ENCODE assay signal across 8 mouse cellular contexts in the genomic region with DNA sequence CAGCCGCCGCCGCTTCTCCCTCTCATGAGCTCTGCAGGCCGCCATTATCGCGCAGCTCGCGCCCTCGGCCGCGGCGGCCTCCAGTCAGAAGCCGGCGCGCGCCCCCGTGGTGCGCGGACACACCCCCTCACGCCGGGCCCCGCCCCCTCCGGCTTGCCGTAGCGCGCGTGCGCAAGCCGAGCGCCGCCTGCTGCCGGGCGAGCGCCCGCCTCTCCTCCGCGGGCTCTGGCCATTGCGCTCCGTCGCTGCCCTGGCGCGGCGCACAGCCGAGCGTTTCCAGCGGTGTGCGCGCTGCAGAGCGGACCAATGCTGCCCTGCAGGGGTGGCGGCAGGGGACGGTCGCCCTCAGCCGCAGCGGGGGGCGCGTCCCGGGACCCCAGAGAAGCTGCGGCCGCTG. TPM values are rescaled to one million over a fixed set of nuclear protein-coding genes. Genes with fewer than 3 reads are reported as not detected.
DNase-seq lines count a peak whose midpoint lies in the region; ATAC-seq and TF ChIP-seq lines count a peak whose summit lies in the region.

No protein-coding gene starts in this region.

- H3K4me3 ChIP-seq in embryonic facial prominence, embryonic 12.5 days: peak overlapping the region; percentile 73
- peak overlapping the region; percentile 99 for H3K4me3 ChIP-seq in limb, embryonic 11.5 days (ENCODE audit: low read depth, low read length)
- H3K4me3 ChIP-seq in midbrain, embryonic 13.5 days (replicated peaks): peak overlapping the region; percentile 93
- peak overlapping the region; percentile 91 for H3K4me3 ChIP-seq in small intestine, adult 2 months (ENCODE audit: low read depth, low read length)

- peak; percentile 86; the same call in 1 of the 2 replicates for TF ChIP-seq POLR2A in small intestine, adult 2 months (IDR thresholded peaks at IDR 0.05; ENCODE audit: low read depth, low read length)

- peak; percentile 96 for ATAC-seq in embryonic facial prominence, embryonic 12.5 days (ENCODE audit: insufficient number of reproducible peaks, insufficient read depth, low FRiP score, low TSS enrichment)
- peak; percentile 91 for ATAC-seq in limb, embryonic 11.5 days (ENCODE audit: insufficient number of reproducible peaks, low FRiP score, low TSS enrichment, low read depth)
- peak; percentile 97 for ATAC-seq in midbrain, embryonic 13.5 days

- no peaks in the 10 kb centered on the region for H3K9me3 ChIP-seq in embryonic facial prominence, embryonic 12.5 days
- H3K9me3 ChIP-seq in limb, embryonic 11.5 days (ENCODE audit: control insufficient read depth, low read length): no peaks in the 10 kb centered on the region
- H3K9me3 ChIP-seq in midbrain, embryonic 13.5 days: no peaks in the 10 kb centered on the region

- H3K9ac ChIP-seq in embryonic facial prominence, embryonic 12.5 days: peak overlapping the region; percentile 93
- peak overlapping the region; percentile 99 for H3K9ac ChIP-seq in limb, embryonic 11.5 days (ENCODE audit: low read length)
- H3K9ac ChIP-seq in midbrain, embryonic 13.5 days (replicated peaks): peak overlapping the region; percentile 100

- no peaks in the 10 kb centered on the region for H3K27me3 ChIP-seq in embryonic facial prominence, embryonic 12.5 days
- H3K27me3 ChIP-seq in limb, embryonic 11.5 days (ENCODE audit: control insufficient read depth, insufficient read depth, low read length): no peaks in the 10 kb centered on the region
- H3K27me3 ChIP-seq in midbrain, embryonic 13.5 days: no peaks in the 10 kb centered on the region
- no peaks in the 10 kb centered on the region for H3K27me3 ChIP-seq in small intestine, adult 2 months (ENCODE audit: control insufficient read depth, insufficient read depth, low read length)

- H3K27ac ChIP-seq in embryonic facial prominence, embryonic 12.5 days: peak overlapping the region; percentile 100
- H3K27ac ChIP-seq in limb, embryonic 11.5 days (replicated peaks; ENCODE audit: low read depth, low read length): peak overlapping the region; percentile 98
- peak overlapping the region; percentile 100 for H3K27ac ChIP-seq in midbrain, embryonic 13.5 days
- peak overlapping the region; percentile 95 for H3K27ac ChIP-seq in small intestine, adult 2 months (ENCODE audit: insufficient read depth, low read depth, low read length)

- H3K36me3 ChIP-seq in embryonic facial prominence, embryonic 12.5 days: peaks cover 15% of the 10 kb centered on the region
- H3K36me3 ChIP-seq in limb, embryonic 11.5 days (ENCODE audit: control insufficient read depth, insufficient read depth, low read length): no peaks in the 10 kb centered on the region; the same call in 1 of the 2 replicates
- H3K36me3 ChIP-seq in midbrain, embryonic 13.5 days: peaks cover 20% of the 10 kb centered on the region
- H3K36me3 ChIP-seq in small intestine, adult 2 months (ENCODE audit: control insufficient read depth, insufficient read depth, low read length): peaks cover 13% of the 10 kb centered on the region

- peak overlapping the region; percentile 94 for H3K4me2 ChIP-seq in embryonic facial prominence, embryonic 12.5 days (replicated peaks)
- H3K4me2 ChIP-seq in limb, embryonic 11.5 days (ENCODE audit: low read depth, severe bottlenecking): peak overlapping the region; percentile 95
- peak overlapping the region; percentile 96 for H3K4me2 ChIP-seq in midbrain, embryonic 13.5 days (replicated peaks)

- WGBS in embryonic facial prominence, embryonic 12.5 days: under 1% methylated on average over 58 of the region's 59 CpGs
- under 1% methylated on average over 57 of the region's 59 CpGs for WGBS in limb, embryonic 11.5 days
- WGBS in midbrain, embryonic 13.5 days: under 1% methylated on average over 57 of the region's 59 CpGs
- WGBS in small intestine, adult 2 months: under 1% methylated on average over 54 of the region's 59 CpGs

- peak; percentile 71 for DNase-seq in 3T3-L1 (ENCODE audit: low read depth, low spot score)
- peak; percentile 98 for DNase-seq in adrenal gland, postnatal 36 days
- peak; percentile 96 to 98 for DNase-seq in heart, adult 18-20 months
- DNase-seq in kidney, adult 18-20 months: peak; percentile 96
- peak; percentile 97 for DNase-seq in limb, embryonic 11.5 days (ENCODE audit: low spot score)

- H3K4me1 ChIP-seq in embryonic facial prominence, embryonic 12.5 days: peaks cover 14% of the 10 kb centered on the region
- H3K4me1 ChIP-seq in limb, embryonic 11.5 days (ENCODE audit: control insufficient read depth, insufficient read depth, low read length): peaks cover 11% of the 10 kb centered on the region
- H3K4me1 ChIP-seq in midbrain, embryonic 13.5 days (replicated peaks): peaks cover 28% of the 10 kb centered on the region
- peaks cover 6% of the 10 kb centered on the region; the same call in 1 of the 2 replicates for H3K4me1 ChIP-seq in small intestine, adult 2 months (ENCODE audit: control insufficient read depth, insufficient read depth, insufficient read length, low read length)

- peak; percentile 6; the same call in 1 of the 2 replicates for TF ChIP-seq CTCF in small intestine, adult 2 months (IDR thresholded peaks at IDR 0.05; ENCODE audit: extremely low read depth, insufficient read length, insufficient replicate concordance, low read depth, low read length)

RNA-seq across cellular contexts. Expression of a gene that starts 0.5 kb away (rescaled TPM):
- total RNA-seq in adrenal gland, postnatal 36 days (2021): 10 to 100 TPM; 18.2 to 19.0 TPM
- polyA plus RNA-seq in embryonic facial prominence, embryonic 12.5 days (2016; fragmentation: Nextera tagmentation; extraction: Ambion mirVana): 22.6 and 24.8 TPM in 2 replicates
- total RNA-seq in heart, adult 18-20 months (2021): 1 to 10 TPM; 4.8 to 8.0 TPM
- 20.6 and 21.0 TPM in 2 replicates for polyA plus RNA-seq in limb, embryonic 11.5 days (2014; fragmentation: Nextera tagmentation; extraction: Ambion mirVana)
- polyA plus RNA-seq in midbrain, embryonic 13.5 days (2015; fragmentation: Nextera tagmentation; extraction: Ambion mirVana): 42.3 and 44.0 TPM in 2 replicates
- 1.4 and 1.6 TPM in 2 replicates for polyA plus RNA-seq in small intestine, adult 2 months (2012; rRNA removed)

RNA-seq across cellular contexts. Expression of a gene that starts 27.8 kb away (rescaled TPM):
- total RNA-seq in adrenal gland, postnatal 36 days (2021): not detected
- 1.2 and 2.6 TPM in 2 replicates for polyA plus RNA-seq in embryonic facial prominence, embryonic 12.5 days (2016; fragmentation: Nextera tagmentation; extraction: Ambion mirVana)
- 100 to 1,000 TPM; 195 to 199 TPM for total RNA-seq in heart, adult 18-20 months (2021)
- polyA plus RNA-seq in limb, embryonic 11.5 days (2014; fragmentation: Nextera tagmentation; extraction: Ambion mirVana): 0.51 and 0.55 TPM in 2 replicates
- polyA plus RNA-seq in midbrain, embryonic 13.5 days (2015; fragmentation: Nextera tagmentation; extraction: Ambion mirVana): 0.11 and 0.21 TPM in 2 replicates
- 0.46 TPM in 1 of 2 replicates, not detected in the other for polyA plus RNA-seq in small intestine, adult 2 months (2012; rRNA removed)

RNA-seq across cellular contexts. Expression of a gene that starts 33.3 kb away (rescaled TPM):
- total RNA-seq in adrenal gland, postnatal 36 days (2021): 10 to 100 TPM in 1 of 2 experiments, 1 to 10 TPM in 1; 6.0 to 11.6 TPM
- 6.3 and 6.4 TPM in 2 replicates for polyA plus RNA-seq in embryonic facial prominence, embryonic 12.5 days (2016; fragmentation: Nextera tagmentation; extraction: Ambion mirVana)
- 1 to 10 TPM; 5.1 to 6.3 TPM for total RNA-seq in heart, adult 18-20 months (2021)
- 5.5 and 7.1 TPM in 2 replicates for polyA plus RNA-seq in limb, embryonic 11.5 days (2014; fragmentation: Nextera tagmentation; extraction: Ambion mirVana)
- 6.2 and 8.1 TPM in 2 replicates for polyA plus RNA-seq in midbrain, embryonic 13.5 days (2015; fragmentation: Nextera tagmentation; extraction: Ambion mirVana)
- 8.6 and 16.7 TPM in 2 replicates for polyA plus RNA-seq in small intestine, adult 2 months (2012; rRNA removed)

RNA-seq across cellular contexts. Expression of a gene that starts 40.4 kb away (rescaled TPM):
- not detected for total RNA-seq in adrenal gland, postnatal 36 days (2021)
- polyA plus RNA-seq in embryonic facial prominence, embryonic 12.5 days (2016; fragmentation: Nextera tagmentation; extraction: Ambion mirVana): not detected in 2 replicates
- total RNA-seq in heart, adult 18-20 months (2021): not detected
- polyA plus RNA-seq in limb, embryonic 11.5 days (2014; fragmentation: Nextera tagmentation; extraction: Ambion mirVana): not detected in 2 replicates
- not detected in 2 replicates for polyA plus RNA-seq in midbrain, embryonic 13.5 days (2015; fragmentation: Nextera tagmentation; extraction: Ambion mirVana)
- polyA plus RNA-seq in small intestine, adult 2 months (2012; rRNA removed): 0.35 TPM in 1 of 2 replicates, not detected in the other

RNA-seq across cellular contexts. Expression of a gene that starts 41.8 kb away (rescaled TPM):
- 10 to 100 TPM in 1 of 2 experiments, 1 to 10 TPM in 1; 9.6 to 12.9 TPM for total RNA-seq in adrenal gland, postnatal 36 days (2021)
- 19.5 and 19.8 TPM in 2 replicates for polyA plus RNA-seq in embryonic facial prominence, embryonic 12.5 days (2016; fragmentation: Nextera tagmentation; extraction: Ambion mirVana)
- 1 to 10 TPM; 3.3 to 3.6 TPM for total RNA-seq in heart, adult 18-20 months (2021)
- polyA plus RNA-seq in limb, embryonic 11.5 days (2014; fragmentation: Nextera tagmentation; extraction: Ambion mirVana): 16.2 and 17.1 TPM in 2 replicates
- polyA plus RNA-seq in midbrain, embryonic 13.5 days (2015; fragmentation: Nextera tagmentation; extraction: Ambion mirVana): 14.9 and 15.6 TPM in 2 replicates
- polyA plus RNA-seq in small intestine, adult 2 months (2012; rRNA removed): 6.4 and 7.2 TPM in 2 replicates

Comparison
In these comparisons a context has a peak if more than half of its experiments do, and no peak if none do; other contexts are left out.
1. Peak in every context shown above with its lines: DNase-seq, ATAC-seq, H3K4me3 ChIP-seq and H3K27ac ChIP-seq.